Mouse (Mus musculus) lung, postnatal 36 days (tissue): Measurements from ENCODE around the gene Tmem59.

Experiments
- DNase-seq: peaks from one replicate; pipeline ENCODE4 v3.0.0; 2022; ENCODE audit warnings: mixed read lengths

Tmem59 gene

GRCm38 (mm10) chr4:107181866-107182265 is 3.7 kb downstream of the Tmem59 start:
- no peak for DNase-seq

GRCm38 (mm10) chr4:107182796-107183195 is 4.6 kb downstream of the Tmem59 start:
- DNase-seq: no peak

DNA sequence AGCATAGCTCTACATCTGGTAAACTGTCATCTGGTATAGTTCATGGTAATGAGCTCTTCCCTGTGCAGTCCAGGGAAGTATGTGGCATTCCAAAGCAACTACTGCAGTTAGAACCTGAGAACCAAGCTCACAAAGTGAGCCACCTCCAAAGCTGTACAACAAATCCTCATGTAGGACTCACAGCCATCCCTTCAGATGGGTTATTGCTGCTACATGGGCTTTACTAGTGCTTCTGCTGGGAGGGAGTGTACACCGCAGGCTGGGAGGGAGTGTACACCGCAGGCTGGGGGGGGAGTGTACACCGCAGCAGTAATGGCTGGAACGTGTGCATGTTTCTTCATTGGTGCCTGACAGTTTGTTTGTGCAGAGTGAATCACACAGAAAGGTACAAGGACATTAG is 5.0 kb downstream of the Tmem59 start:
- no peak for DNase-seq

DNA sequence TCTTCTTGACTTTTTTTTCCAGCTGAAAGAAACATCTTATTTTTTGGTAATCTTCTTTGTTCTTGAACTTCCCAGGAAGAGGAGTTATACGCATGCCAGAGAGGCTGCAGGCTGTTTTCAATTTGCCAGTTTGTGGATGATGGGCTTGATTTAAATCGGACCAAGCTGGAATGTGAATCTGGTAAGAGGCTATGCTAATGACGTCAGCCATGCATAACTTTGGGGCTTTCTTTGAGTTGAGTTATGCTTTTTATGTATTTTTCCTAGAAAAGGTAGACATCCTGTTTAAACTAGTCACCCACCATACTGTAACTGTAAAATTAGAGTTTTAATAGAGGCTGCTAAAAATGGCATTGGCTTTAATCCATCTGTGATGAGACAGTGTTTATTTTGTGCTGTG is 7.5 kb downstream of the Tmem59 start:
- DNase-seq: no peak

GRCm38 (mm10) chr4:107193841-107194240 is 15.6 kb downstream of the Tmem59 start:
- no peak for DNase-seq

DNA sequence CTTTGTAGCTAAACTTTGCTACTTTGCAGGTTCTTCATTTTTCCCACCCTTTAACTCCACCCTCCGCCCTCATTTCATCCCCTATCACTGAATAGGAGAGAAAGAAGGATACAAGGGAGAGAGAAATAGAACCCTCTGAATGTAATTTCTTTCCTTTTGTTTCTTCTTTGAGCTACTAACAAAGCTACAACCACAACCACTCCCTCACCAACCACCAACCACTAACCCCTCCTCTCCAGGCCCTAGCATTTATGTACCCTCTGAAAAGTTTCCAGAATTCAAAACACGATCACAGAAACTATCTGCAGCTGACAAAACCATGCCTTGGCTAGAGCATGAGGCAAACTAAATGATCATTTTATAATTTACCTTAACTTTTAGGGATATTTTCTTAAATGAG is 18.3 kb downstream of the Tmem59 start:
- no peak for DNase-seq

GRCm38 (mm10) chr4:107198072-107198471 is 19.9 kb downstream of the Tmem59 start:
- no peak for DNase-seq

- no peak for DNase-seq
Measured at GRCm38 (mm10) chr4:107201779-107202178, 23.6 kb downstream of the Tmem59 start.

DNA sequence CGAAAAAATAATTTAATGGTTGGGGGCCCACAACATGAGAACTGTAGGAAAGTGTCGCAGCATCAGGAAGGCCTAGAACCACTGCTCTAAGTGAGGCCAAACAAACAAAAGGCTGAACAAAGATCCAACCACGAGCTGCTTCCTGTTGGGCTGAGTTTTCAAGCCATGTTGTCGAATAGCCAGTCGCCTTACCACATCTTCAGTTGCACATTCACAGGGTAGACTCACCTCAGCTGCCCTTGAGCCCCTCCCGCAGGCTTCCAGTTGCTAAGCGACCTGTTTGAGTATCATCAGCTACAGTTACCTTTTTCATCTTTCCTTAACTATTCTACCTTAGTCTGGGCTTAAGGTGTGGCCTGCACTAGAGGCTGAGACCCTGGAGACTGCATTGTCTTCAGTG is 24.8 kb downstream of the Tmem59 start:
- peak; percentile 48 for DNase-seq

- DNase-seq: no peak
Measured at GRCm38 (mm10) chr4:107207016-107207415, 28.8 kb downstream of the Tmem59 start.

DNA sequence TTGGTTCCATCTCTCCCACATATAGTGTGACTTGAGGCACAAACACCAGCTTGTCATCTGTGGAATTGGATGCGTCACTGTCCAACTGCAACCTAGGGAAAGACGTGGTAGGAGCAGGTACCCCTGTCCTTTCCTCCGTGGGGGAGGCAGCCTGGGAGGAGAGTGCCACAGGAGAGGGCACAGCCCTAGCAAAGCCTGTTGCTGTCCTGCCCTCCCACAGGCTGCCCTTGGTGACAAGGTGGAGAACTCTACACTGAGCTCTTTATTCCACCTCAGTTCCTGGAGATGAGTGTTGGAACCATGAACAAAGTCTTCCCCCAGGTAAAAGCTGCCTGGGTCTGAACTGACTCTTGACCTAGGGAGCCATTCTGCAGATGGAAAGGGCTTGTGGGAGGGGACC is 30.7 kb downstream of the Tmem59 start, which contains the start of gene Ldlrad1:
TSS of gene Ldlrad1 (plus strand) at position 301 of the 400 bp plus-strand sequence.
- DNase-seq: no peak

DNA sequence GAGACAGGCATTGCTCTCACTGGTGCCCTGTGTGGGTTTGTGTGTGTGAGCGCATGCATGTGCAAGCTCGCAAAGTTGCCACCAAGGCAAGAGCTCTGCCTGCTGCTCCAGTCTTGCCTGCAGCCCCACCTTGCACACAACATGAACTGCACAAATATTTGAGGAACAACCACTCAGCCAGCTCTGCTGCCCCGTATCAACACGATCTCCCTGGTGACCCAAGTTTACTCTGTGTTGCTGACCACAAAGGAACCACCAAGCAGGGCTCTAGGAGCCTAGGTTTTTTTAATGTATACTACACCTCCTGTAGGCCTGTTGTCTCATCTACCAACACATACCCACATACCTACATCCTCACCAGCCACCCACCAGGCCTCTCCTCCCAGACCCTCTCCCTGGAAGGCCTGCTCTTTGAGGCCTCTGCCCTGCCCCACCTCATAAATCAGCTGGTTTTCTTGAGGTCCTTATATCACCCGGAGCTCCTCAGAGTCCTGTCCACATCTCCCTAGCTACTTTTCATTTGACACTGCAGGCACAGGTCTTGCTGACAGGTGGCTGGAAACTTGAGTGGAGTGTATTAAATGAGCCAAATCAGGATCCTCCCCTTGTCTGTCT is 32.4 kb downstream of the Tmem59 start:
- peak; percentile 80 for DNase-seq

DNA sequence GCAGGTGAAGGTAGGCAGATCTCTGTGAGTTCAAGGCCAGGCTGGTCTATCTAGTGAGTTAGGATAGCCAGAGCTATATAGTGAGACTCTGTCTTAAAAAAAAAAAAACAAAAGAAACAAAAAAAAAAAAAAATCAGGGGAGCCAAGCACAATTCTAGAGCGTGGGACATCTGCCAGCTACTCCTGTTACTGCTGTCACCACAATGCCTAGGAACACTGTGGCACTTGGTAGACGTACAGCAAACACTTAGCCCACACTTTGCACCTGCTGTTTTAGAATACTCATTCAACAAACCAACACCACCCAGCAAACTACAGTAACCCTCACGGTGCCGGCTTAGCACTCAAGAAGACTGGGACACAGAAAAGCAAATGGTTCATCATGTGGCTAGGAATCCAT is 33.3 kb downstream of the Tmem59 start:
- DNase-seq: peak; percentile 92

DNA sequence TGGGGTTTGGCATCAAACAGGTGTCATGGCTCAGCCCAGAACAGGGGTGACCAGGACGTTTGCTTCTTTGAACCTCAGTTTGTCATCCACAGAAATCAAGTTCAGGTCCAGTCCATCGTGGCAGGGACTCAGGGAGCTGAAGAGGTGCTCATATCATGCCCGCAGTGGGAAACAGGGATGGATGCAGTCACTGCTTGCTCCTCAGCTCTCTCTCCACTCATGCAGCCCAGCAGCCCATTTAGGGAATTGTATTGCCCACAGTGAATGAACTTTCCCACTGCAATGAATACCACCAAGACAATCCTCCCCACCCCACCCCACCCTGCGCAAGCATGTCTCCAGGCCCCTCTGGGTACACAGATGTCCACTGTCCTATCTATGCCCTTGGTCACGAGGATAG is 33.7 kb downstream of the Tmem59 start:
- no peak for DNase-seq

DNA sequence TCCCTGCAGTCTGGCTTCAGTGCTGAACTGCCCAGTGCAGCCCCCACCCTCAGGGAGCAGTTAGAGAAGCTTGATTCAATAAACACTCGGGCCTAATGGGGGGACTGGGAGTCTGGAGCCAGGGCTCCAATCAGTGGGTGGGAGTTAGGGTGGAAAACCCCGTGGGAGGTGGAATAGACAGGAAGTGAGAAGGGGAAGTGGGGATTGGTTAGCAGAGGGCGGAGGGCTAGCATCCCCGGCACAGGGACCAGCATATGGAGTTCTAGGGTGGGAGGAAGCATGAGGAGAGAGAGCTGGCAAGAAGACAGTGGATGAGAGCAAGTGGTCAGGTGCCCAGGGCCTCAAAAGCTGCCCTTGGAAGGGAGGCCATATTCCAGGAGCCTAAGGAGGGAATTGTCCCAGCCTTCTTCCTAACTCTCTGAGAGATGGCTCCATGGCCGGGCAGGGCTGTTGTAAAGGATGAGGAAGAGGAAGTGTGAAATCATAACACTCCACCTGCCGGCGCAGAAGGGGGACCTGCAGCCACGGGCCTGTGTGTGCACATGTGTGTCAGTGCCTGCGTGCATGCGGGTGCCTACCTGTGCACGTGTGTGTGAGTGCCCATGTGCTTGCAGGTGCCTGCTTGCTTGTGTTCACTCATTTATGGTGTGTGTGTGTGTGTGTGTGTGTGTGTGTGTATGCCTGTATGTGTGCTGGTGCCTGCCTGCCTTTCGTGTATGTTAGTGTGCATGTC is 35.2 kb downstream of the Tmem59 start:
- DNase-seq: no peak

- no peak for DNase-seq
Measured at GRCm38 (mm10) chr4:107217574-107217973, 39.4 kb downstream of the Tmem59 start.

- DNase-seq: peak; percentile 23
Measured at GRCm38 (mm10) chr4:107221524-107221923, 43.3 kb downstream of the Tmem59 start.

DNA sequence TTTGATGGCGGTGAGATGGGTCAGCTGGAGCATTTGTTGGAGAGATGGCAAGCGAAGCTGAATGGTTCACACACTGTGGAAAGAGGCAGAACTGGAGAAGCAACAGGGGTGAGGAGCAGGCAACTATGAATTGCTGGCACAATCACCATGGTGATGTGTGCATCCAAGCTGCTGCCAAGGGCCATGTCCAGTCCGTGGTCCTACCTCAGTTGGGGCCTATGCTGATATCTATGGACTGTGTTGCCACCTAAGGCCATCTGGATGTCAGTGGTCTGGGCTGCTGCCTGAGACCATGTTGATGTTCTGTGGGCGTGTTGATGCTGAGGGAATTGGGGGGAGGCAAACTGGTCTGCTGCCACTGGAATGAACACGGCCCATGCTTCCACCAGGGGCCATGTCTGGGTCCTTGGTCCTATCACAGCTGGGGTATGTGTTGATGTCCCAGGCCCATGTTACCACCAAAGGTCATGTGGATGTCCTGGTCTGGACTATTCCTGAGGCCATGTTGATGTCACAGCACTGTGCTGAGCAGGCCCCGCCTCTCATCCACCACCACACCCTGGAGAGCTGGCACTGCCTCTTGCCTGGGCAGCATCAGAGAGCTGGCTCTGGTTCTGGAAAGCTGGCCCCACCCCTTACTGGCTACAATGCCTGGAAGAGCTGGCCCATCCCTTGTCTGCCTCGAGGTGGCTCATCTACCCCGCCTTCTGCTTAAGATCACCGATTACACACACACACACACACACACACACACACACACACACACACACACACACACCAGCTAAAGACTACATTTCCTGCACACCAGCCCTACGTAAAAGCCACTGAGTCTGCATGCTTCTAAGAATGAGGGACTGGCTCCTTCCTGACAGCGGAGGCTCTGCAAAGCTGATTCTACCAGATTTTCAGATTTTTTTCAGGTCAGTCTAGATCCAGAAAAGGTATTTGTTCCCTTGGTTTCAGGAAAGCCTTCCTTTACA is 45.3 kb downstream of the Tmem59 start:
- peak; percentile 81 for DNase-seq

GRCm38 (mm10) chr4:107226313-107226712 is 48.1 kb downstream of the Tmem59 start:
- no peak for DNase-seq

DNA sequence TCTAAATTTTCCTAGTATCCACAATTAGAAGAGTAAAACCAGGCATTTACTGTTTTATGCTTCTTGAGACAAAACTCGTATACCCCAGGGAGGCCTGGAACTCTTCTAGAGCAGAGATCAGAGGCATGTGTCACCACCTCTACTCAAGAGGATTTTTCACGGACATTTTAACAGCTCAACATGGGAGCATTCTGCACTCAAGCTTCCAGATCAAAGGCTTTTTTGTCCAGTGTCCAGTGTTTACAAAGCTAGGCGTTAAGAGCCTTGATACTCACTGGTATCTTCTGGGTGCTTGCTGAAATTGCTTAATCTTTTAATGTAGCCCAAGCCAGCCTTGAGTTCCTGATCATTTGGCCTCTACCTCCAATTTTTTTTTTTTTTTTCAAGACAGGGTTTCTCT is 54.0 kb downstream of the Tmem59 start:
- no peak for DNase-seq

DNA sequence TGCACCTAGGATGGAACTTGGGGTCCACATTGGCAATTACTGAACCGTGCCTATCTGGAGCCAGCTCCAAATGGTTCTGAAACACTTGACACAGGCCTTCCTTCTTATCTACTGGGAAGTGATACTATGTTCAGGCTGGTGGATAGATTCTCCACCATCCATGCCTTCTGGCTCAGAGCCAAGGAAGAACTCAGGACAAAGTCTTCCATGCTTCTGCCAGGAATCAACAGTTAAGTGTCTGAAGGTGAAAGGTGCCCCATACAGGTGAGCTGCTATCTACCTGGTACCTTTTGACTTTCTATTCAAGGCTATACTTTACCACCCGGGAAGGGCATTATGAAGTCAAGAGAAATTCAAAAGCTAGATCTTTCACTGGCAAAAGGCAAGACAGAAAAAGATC is 60.1 kb downstream of the Tmem59 start:
- DNase-seq: no peak

DNA sequence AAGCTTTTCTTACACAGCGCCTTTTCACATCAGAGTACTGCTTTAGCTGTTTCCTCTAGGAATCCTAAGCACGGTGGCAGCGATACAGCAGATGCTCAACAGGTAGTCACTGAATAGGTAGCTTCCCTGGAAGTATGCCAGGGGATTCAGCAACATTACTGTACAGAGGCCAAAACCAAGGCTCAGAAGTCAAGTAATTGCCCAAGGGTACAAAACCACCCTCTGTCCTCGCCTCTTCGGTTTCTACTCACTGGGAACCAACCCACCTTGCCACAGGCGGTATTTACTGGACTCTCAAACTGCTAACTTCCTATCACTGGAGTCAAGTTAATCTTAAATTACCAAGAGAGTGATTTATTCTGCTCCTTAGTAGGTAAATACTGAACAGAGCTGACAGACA is 62.0 kb downstream of the Tmem59 start:
- no peak for DNase-seq
